Mouse (Mus musculus): ENCODE data around the gene Ipmk. TPM values are rescaled to one million over a fixed set of nuclear protein-coding genes. Genes with fewer than 3 reads are reported as not detected.
A peak's percentile ranks its signal among the peaks of the same experiment; 100 is the strongest.

The Ipmk gene
- total RNA-seq (2014; rRNA removed) (17.3 and 19.0 TPM in 2 replicates), polyA plus RNA-seq (2015; fragmentation: Nextera tagmentation; extraction: Ambion mirVana) (14.0 and 14.4 TPM in 2 replicates)

- peak within 1 kb of the TSS; percentile 96 for H3K4me2 ChIP-seq (ENCODE audit: low read depth, low read length)
- DNase-seq (ENCODE audit: low spot score) (peak; percentile 99), ATAC-seq (peak; percentile 93)
- H3K36me3 ChIP-seq (ENCODE audit: insufficient read depth, low read length): no peaks in the 10 kb centered on the region
- peak within 1 kb of the TSS; percentile 91 for H3K27ac ChIP-seq
- no peaks in the 10 kb centered on the region for H3K9me3 ChIP-seq (ENCODE audit: low read length)
- H3K4me1 ChIP-seq (ENCODE audit: insufficient read depth, low read length): peaks cover 8% of the 10 kb centered on the region
- no peak for TF ChIP-seq CTCF (IDR thresholded peaks at IDR 0.05; ENCODE audit: low read depth)
- H3K27me3 ChIP-seq (ENCODE audit: insufficient read depth, low read length): no peaks in the 10 kb centered on the region
- H3K9ac ChIP-seq (replicated peaks; ENCODE audit: low read length): peak within 1 kb of the TSS; percentile 88
- H3K4me3 ChIP-seq (ENCODE audit: low read length): peak within 1 kb of the TSS; percentile 75
- under 1% methylated on average over 38 of the region's 49 CpGs for WGBS
Measured at GRCm38 (mm10) chr10:71347509-71347949, at the start of gene Ipmk. Ipmk (plus strand) TSS chr10:71347763.

GRCm38 (mm10) chr10:71300161-71300560 lies 47.4 kb upstream of the Ipmk start:
- DNase-seq (ENCODE audit: low spot score) (no peak), ATAC-seq (no peak)
- WGBS: 85% methylated on average over 16 of the region's 16 CpGs
- Histone ChIP-seq H3K4me3 (ENCODE audit: low read length) (no peak overlapping the region), H3K27me3 (ENCODE audit: insufficient read depth, low read length) (no peaks in the 10 kb centered on the region), H3K9ac (replicated peaks; ENCODE audit: low read length) (no peak overlapping the region), H3K4me1 (ENCODE audit: insufficient read depth, low read length) (no peaks in the 10 kb centered on the region), H3K27ac (no peak overlapping the region), H3K36me3 (ENCODE audit: insufficient read depth, low read length) (no peaks in the 10 kb centered on the region), H3K4me2 (ENCODE audit: low read depth, low read length) (no peak overlapping the region), H3K9me3 (ENCODE audit: low read length) (no peaks in the 10 kb centered on the region)
- TF ChIP-seq CTCF (IDR thresholded peaks at IDR 0.05; ENCODE audit: low read depth): no peak

GRCm38 (mm10) chr10:71302490-71302889 lies 45.1 kb upstream of the Ipmk start:
- WGBS: 31% methylated on average over 5 of the region's 5 CpGs
- Histone ChIP-seq H3K9ac (replicated peaks; ENCODE audit: low read length) (no peak overlapping the region), H3K4me2 (ENCODE audit: low read depth, low read length) (no peak overlapping the region), H3K36me3 (ENCODE audit: insufficient read depth, low read length) (no peaks in the 10 kb centered on the region), H3K27me3 (ENCODE audit: insufficient read depth, low read length) (no peaks in the 10 kb centered on the region), H3K9me3 (ENCODE audit: low read length) (no peaks in the 10 kb centered on the region), H3K4me3 (ENCODE audit: low read length) (no peak overlapping the region), H3K4me1 (ENCODE audit: insufficient read depth, low read length) (no peaks in the 10 kb centered on the region), H3K27ac (no peak overlapping the region)
- ATAC-seq: no peak
- DNase-seq (ENCODE audit: low spot score): peak; percentile 36
- peak; percentile 52 for TF ChIP-seq CTCF (IDR thresholded peaks at IDR 0.05; ENCODE audit: low read depth)

DNA sequence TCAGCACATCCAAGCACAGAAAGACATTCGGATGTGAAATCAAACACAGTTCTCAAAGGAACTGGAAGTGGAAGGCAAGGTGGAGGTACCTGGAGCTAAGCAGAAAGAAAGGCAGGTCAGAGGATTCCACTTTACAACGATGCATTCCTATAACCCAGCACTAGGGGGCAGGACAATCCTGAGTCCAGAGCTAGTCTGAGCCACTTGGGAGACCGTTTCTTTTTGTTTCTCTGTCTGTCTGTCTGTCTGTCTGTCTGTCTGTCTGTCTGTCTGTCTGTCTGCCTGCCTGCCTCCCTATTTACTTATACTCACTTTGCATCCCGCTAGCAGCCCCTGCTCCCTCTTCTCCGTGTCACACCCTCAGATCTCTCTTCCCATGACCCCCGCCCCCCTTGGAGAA lies 41.4 kb upstream of the Ipmk start:
- 23% methylated on average over 6 of the region's 6 CpGs for WGBS
- TF ChIP-seq CTCF (IDR thresholded peaks at IDR 0.05; ENCODE audit: low read depth): peak; percentile 74
- Histone ChIP-seq H3K27ac (no peak overlapping the region), H3K36me3 (ENCODE audit: insufficient read depth, low read length) (no peaks in the 10 kb centered on the region), H3K9me3 (ENCODE audit: low read length) (no peaks in the 10 kb centered on the region), H3K4me1 (ENCODE audit: insufficient read depth, low read length) (no peaks in the 10 kb centered on the region), H3K27me3 (ENCODE audit: insufficient read depth, low read length) (no peaks in the 10 kb centered on the region), H3K9ac (replicated peaks; ENCODE audit: low read length) (no peak overlapping the region), H3K4me2 (ENCODE audit: low read depth, low read length) (peak overlapping the region; percentile 33), H3K4me3 (ENCODE audit: low read length) (peak overlapping the region; percentile 8)
- DNase-seq (ENCODE audit: low spot score) (peak; percentile 56), ATAC-seq (no peak)

GRCm38 (mm10) chr10:71306759-71307158 lies 40.8 kb upstream of the Ipmk start:
- ATAC-seq (no peak), DNase-seq (ENCODE audit: low spot score) (no peak)
- Histone ChIP-seq H3K4me1 (ENCODE audit: insufficient read depth, low read length) (no peaks in the 10 kb centered on the region), H3K27me3 (ENCODE audit: insufficient read depth, low read length) (no peaks in the 10 kb centered on the region), H3K27ac (no peak overlapping the region), H3K36me3 (ENCODE audit: insufficient read depth, low read length) (no peaks in the 10 kb centered on the region), H3K9ac (replicated peaks; ENCODE audit: low read length) (no peak overlapping the region), H3K9me3 (ENCODE audit: low read length) (no peaks in the 10 kb centered on the region), H3K4me3 (ENCODE audit: low read length) (peak overlapping the region; percentile 8; the same call in 1 of the 2 replicates), H3K4me2 (ENCODE audit: low read depth, low read length) (peak overlapping the region; percentile 33)
- WGBS: 78% methylated on average over 6 of the region's 6 CpGs
- TF ChIP-seq CTCF (IDR thresholded peaks at IDR 0.05; ENCODE audit: low read depth): no peak

DNA sequence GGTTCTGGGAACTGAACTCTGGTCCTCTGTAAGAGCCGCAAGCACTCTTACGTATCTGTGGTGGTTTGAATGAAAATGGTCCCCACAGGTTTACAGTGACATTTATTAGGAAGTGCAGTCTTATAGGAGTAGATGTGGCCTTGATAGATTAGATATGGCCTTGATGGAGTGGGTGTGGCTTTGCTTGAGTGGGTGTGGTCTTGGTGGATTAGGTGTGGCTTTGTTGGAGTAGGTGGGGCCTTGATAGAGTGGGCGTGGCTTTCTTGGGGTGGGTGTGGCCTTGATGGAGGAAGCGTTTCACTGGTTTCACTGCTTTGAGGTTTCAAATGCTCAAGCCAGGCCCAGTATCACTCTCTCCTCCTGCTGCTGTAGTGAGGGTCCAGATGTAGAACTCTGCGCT lies 39.4 kb upstream of the Ipmk start:
- TF ChIP-seq CTCF (IDR thresholded peaks at IDR 0.05; ENCODE audit: low read depth): no peak
- Histone ChIP-seq H3K9ac (replicated peaks; ENCODE audit: low read length) (no peak overlapping the region), H3K4me1 (ENCODE audit: insufficient read depth, low read length) (no peaks in the 10 kb centered on the region), H3K4me3 (ENCODE audit: low read length) (no peak overlapping the region), H3K36me3 (ENCODE audit: insufficient read depth, low read length) (no peaks in the 10 kb centered on the region), H3K27me3 (ENCODE audit: insufficient read depth, low read length) (no peaks in the 10 kb centered on the region), H3K27ac (no peak overlapping the region), H3K9me3 (ENCODE audit: low read length) (no peaks in the 10 kb centered on the region), H3K4me2 (ENCODE audit: low read depth, low read length) (no peak overlapping the region)
- ATAC-seq (no peak), DNase-seq (ENCODE audit: low spot score) (no peak)
- WGBS: 90% methylated on average over 5 of the region's 5 CpGs

DNA sequence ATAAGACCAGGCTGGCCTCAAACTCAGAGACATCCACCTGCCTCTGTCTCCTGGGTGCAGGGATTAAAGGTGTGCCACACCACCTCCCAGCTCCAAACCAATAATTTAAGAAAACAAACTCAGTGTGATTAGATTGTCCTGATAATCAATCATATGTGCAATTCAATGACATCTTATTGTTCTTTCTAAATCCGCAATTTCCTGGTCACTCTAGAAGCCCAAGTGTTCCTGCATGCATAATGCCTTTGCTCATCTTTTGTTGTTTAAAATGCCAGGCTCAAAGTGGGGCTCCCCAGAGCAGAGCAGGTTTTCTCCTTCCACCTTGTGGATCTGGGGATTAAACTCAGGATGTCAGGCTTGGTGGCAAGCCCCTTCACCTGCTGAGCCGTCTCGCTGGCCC lies 37.3 kb upstream of the Ipmk start:
- WGBS: 45% methylated on average over 3 of the region's 3 CpGs
- no peak for ATAC-seq
- Histone ChIP-seq H3K9me3 (ENCODE audit: low read length) (no peaks in the 10 kb centered on the region), H3K4me2 (ENCODE audit: low read depth, low read length) (no peak overlapping the region), H3K36me3 (ENCODE audit: insufficient read depth, low read length) (no peaks in the 10 kb centered on the region), H3K27ac (no peak overlapping the region), H3K4me1 (ENCODE audit: insufficient read depth, low read length) (no peaks in the 10 kb centered on the region), H3K27me3 (ENCODE audit: insufficient read depth, low read length) (no peaks in the 10 kb centered on the region), H3K4me3 (ENCODE audit: low read length) (no peak overlapping the region), H3K9ac (replicated peaks; ENCODE audit: low read length) (no peak overlapping the region)
- TF ChIP-seq CTCF (IDR thresholded peaks at IDR 0.05; ENCODE audit: low read depth): no peak
- DNase-seq (ENCODE audit: low spot score): no peak

Measured in hindbrain, postnatal 0 days (tissue).